Mouse (Mus musculus) bone marrow macrophage, adult 2 months (primary cell): ENCODE results near the gene Ar. TPM values are rescaled to one million over a fixed set of nuclear protein-coding genes. Genes with fewer than 3 reads are reported as not detected.

Source experiments
- H3K27ac ChIP-seq: 2 replicates; pipeline ENCODE4 v1.5.1; 2012; ENCODE audit warnings: low read depth, low read length; ENCODE audit not compliant: insufficient read depth
- H3K4me1 ChIP-seq: 2 replicates; pipeline ENCODE4 v1.6.1; 2012; ENCODE audit warnings: low read length; ENCODE audit not compliant: control insufficient read depth, insufficient read depth
- H3K4me3 ChIP-seq: 2 replicates; pipeline ENCODE4 v1.5.1; 2012; ENCODE audit warnings: mild to moderate bottlenecking, low read length, moderate library complexity; ENCODE audit not compliant: insufficient read depth
- CTCF ChIP-seq: IDR thresholded peaks from 2 replicates; pipeline ENCODE4 v1.5.1; 2012; ENCODE audit warnings: low read depth, mild to moderate bottlenecking, low read length, moderate library complexity
- POLR2A ChIP-seq: IDR thresholded peaks from 2 replicates; pipeline ENCODE4 v1.6.1; 2012; ENCODE audit warnings: mild to moderate bottlenecking, low read depth, low read length, borderline replicate concordance
- polyA plus RNA-seq: library from polyadenylated mRNA; stranded (reverse); fragments of >200 nt; gene quantifications from 2 replicates; pipeline ENCODE4 v1.2.4, GENCODE M21; 2012; ENCODE audit not compliant: missing spikeins, insufficient read depth, insufficient read length

Gene Ar
- polyA plus RNA-seq, 1 experiment: not detected

DNA sequence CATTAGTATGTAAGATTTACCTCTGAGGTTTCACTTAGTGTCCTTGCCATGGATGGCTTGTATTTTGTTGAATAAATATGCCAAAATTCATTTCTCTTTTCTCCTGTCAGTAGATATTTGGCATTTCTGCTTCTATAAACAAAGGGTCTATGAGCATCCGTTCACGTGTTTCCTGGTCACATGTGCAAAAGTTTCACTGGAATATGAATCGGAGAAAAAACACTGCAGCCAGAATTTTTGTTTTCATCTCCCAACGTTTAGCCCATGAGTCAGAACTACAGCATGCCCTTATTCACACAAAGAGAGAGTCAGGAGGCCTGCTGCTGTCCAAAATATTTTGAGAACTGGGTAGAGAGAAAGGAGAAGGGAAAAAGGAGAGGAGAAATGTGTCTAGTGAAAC lies 99.8 kb downstream of the Ar start:
- no peak overlapping the region for H3K4me3 ChIP-seq
- no peak overlapping the region for H3K27ac ChIP-seq
- TF ChIP-seq POLR2A: no peak
- no peak for TF ChIP-seq CTCF

DNA sequence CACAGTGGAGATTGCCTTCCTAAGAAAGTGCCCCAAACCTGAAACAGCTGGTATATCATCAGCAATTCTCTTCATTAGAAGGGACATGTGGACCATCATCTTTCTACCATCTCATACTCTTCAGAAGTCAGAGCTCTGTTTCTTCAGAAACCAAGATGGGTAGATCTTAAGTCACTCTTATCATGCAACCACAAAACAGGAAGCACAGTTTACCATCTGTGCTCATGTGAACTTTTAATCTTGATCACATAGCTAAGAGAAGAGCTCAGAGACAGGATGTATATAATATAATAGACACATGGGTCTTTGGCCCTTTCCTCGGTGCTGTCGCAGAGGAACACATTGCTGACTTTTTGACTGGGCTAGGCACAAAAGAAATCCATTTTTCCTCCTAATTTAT lies 111.1 kb downstream of the Ar start:
- Histone ChIP-seq H3K4me1 (no peaks in the 10 kb centered on the region), H3K27ac (no peak overlapping the region), H3K4me3 (no peak overlapping the region)
- TF ChIP-seq POLR2A (no peak), CTCF (no peak)

More for the DNA sequence above, 99.8 kb downstream of the Ar start:
- H3K4me1 ChIP-seq: no peaks in the 10 kb centered on the region

DNA sequence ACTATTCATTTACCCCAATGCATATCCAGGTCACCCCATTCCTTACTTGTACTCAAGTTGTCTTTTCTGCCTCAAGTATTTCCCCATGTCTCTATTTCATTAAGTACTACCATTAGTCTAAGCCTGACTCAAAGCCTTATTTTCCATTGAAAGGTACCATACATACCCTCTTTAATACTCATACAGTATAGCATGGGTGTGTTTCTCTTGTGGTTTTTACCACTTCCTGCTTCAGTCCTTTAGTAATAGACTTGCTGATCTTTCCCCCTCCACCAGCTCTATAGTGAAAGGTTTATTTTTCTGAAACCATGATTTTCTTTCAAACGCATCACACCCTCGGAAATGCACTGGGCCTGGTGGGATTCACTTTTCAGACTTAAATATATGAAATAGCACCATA lies 117.2 kb downstream of the Ar start:
- H3K4me3 ChIP-seq: no peak overlapping the region
- TF ChIP-seq POLR2A (no peak), CTCF (no peak)
- H3K27ac ChIP-seq: no peak overlapping the region
- H3K4me1 ChIP-seq: no peaks in the 10 kb centered on the region

DNA sequence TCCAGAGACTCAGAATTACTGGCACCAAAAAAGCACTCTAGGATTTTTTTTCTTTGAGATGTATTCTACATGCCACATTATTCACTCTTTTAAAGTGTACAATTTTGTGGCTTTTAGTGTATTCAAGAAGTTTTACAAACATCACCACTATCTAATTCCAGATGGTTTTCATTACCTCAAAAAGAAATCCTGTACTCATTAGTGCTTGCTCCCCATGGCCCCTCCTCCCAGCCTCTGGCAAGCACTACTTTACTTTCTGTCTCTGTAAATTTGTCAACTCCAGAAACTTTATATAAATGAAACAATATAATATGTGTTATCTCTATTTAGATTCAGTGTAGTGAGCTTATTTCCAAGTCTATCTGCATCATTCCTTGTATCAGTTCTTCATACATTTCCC lies 122.8 kb downstream of the Ar start:
- H3K4me3 ChIP-seq: no peak overlapping the region
- no peak overlapping the region for H3K27ac ChIP-seq
- TF ChIP-seq POLR2A (no peak), CTCF (no peak)
- H3K4me1 ChIP-seq: no peaks in the 10 kb centered on the region

DNA sequence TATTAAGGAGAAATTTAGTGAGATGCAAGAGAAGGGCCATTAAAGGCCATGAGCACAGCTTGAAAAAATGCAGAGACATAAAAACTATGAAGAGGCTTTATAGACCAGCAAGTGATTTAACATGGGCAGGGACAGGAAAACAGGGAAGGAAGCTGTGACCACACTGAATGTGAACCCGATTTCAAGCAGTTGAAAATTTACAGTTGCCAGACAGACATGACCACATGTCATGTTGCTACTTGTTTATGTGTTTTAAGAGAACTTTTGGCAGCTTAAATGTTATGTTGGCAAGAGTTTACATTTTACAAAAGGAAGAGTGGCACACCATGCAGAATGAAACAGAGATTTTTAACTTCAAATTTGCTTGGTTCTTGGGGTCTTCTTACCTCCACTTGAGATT lies 143.2 kb downstream of the Ar start:
- Histone ChIP-seq H3K27ac (no peak overlapping the region), H3K4me1 (no peaks in the 10 kb centered on the region), H3K4me3 (no peak overlapping the region)
- TF ChIP-seq POLR2A: no peak
- no peak for TF ChIP-seq CTCF

DNA sequence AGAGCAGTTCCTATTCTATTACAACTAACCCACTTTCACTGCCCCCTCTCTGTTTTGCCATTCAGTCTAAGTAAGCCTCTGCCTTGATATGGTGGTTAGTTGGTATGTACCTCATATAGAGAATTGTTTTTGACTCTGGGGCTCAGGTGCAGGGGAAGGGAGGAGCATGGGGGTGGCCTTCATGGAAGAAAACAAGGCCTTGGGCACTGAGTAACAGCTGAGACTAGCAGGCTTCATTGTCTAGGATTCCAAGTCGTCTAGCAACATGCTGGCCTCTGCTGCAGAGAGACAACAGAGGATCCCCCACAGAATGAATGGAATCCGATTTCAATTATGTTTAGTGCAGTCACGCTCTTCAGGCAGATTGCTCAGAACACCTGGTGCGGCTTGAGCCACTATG lies 152.1 kb downstream of the Ar start:
- TF ChIP-seq CTCF (no peak), POLR2A (no peak)
- H3K27ac ChIP-seq: no peak overlapping the region
- H3K4me1 ChIP-seq: no peaks in the 10 kb centered on the region
- no peak overlapping the region for H3K4me3 ChIP-seq

DNA sequence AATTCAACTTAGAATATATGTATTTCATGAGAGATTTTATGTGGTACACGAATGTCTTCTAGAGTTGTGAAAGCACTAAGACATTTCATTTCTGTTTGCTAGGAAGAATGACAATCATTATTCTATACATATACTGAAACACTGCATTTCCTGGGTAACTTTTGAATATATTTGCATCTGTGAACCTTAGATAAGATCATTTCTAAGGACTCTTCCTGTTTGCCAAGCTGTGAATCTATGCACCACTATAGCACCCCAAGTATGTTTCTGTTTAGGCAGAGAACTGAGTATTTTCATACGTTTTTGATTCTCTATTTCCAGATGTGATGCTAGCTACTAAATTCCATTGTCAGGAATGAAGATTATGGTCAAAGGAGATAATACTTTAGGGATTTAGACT lies 153.4 kb downstream of the Ar start:
- Histone ChIP-seq H3K4me3 (no peak overlapping the region), H3K4me1 (no peaks in the 10 kb centered on the region), H3K27ac (no peak overlapping the region)
- TF ChIP-seq POLR2A (no peak), CTCF (no peak)

DNA sequence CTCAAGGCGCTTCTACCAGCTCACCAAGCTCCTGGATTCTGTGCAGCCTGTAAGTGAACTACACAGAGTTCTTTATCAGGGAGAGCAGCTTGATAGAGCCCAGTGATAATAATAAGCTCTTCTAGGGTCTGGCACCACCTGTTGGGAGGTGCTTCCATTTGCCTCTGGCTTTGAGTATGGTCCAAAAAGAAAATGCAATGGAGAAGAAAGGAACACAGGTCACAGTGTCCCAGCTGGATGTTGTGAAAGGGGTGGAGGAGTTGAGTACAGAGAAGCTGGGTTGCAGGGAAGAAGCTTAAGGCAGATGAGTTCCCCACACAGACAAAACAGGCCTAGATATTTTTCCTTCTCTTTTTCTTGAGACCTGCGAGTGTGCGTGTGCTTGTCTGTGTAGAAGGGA lies 167.4 kb downstream of the Ar start:
- Histone ChIP-seq H3K4me3 (no peak overlapping the region), H3K27ac (no peak overlapping the region), H3K4me1 (no peaks in the 10 kb centered on the region)
- TF ChIP-seq POLR2A (no peak), CTCF (no peak)

DNA sequence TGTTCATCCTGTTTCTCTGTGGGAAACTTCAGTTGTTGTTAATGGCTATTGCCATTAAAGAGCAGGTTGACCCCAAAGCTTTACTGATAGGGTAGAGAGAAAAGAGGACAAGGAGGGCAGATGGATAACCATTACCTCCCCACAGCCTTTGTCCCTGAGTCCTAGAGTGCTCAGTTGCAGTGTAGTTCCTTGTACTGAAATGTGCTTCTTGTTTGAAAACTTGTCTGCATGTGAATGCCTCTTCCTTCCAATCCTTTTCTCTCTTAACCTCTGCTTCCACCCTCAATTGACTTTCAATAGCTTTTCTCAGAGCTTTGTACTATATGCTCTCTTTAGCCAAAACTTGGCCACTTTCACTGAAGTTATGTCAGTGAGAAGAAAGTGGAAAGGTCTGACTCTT lies 168.9 kb downstream of the Ar start:
- no peak overlapping the region for H3K27ac ChIP-seq
- TF ChIP-seq CTCF (no peak), POLR2A (no peak)
- no peaks in the 10 kb centered on the region for H3K4me1 ChIP-seq
- no peak overlapping the region for H3K4me3 ChIP-seq

DNA sequence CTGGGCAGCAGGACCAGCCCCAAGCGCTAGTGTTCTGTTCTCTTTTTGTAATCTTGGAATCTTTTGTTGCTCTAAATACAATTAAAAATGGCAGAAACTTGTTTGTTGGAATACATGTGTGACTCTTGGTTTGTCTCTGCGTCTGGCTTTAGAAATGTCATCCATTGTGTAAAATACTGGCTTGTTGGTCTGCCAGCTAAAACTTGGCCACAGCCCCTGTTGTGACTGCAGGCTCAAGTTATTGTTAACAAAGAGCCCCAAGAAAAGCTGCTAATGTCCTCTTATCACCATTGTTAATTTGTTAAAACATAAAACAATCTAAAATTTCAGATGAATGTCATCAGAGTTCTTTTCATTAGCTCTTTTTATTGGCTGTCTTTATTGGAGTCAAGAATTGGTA lies 174.5 kb downstream of the Ar start:
- no peak overlapping the region for H3K4me3 ChIP-seq
- no peak overlapping the region for H3K27ac ChIP-seq
- TF ChIP-seq CTCF (no peak), POLR2A (no peak)
- H3K4me1 ChIP-seq: no peaks in the 10 kb centered on the region

DNA sequence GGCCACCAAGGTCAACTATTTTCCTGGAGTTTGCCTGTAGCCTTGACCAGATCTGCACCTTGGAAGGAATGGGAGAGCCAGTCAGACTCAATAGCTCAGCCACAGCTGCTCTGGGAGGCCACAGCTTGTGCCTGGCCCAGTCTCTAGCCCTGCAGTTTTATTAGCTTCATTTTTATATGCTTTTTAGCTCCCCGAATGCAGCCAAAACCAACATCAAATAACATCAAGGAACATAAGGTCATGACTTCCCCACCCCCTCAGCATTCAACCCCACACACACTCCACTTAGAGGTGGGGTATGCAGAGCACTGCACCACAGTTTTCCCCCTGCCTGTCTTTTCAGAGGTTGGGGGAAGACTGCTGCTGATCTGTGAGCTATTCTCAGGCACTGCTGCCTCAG lies 198.9 kb downstream of the Ar start:
- Histone ChIP-seq H3K27ac (no peak overlapping the region), H3K4me1 (no peaks in the 10 kb centered on the region), H3K4me3 (no peak overlapping the region)
- no peak for TF ChIP-seq CTCF
- no peak for TF ChIP-seq POLR2A

DNA sequence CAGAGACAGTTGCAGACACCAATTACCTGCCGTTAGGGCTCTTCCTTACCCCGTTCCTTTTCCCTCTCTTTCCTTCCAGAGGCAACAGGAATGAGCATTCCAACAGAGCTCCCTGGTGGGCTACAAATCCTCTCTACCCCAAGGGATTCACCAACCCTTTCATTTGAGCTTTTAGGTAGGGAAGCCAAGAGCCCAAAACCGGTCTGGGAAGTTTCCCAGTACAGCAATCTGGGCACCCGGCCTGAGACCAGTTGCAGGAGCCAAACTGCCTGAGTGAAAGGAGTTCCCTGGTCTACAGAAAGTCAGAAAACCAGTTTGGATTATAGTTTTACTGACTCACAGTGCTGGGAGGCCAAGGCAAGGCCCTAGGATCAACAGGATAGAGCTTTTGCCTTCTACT lies 199.5 kb downstream of the Ar start:
- Histone ChIP-seq H3K4me3 (no peak overlapping the region), H3K27ac (no peak overlapping the region), H3K4me1 (no peaks in the 10 kb centered on the region)
- no peak for TF ChIP-seq POLR2A
- no peak for TF ChIP-seq CTCF
